Mouse (Mus musculus) mature B cell (primary cell): ENCODE data around the gene Timm50.

Experiments
- in situ Hi-C: fragments of 300-500 bp; cut with MboI; formaldehyde crosslinking; loops from 2 replicates; pipeline ENCODE4 v1.14.3; 2019

Timm50 gene

DNA sequence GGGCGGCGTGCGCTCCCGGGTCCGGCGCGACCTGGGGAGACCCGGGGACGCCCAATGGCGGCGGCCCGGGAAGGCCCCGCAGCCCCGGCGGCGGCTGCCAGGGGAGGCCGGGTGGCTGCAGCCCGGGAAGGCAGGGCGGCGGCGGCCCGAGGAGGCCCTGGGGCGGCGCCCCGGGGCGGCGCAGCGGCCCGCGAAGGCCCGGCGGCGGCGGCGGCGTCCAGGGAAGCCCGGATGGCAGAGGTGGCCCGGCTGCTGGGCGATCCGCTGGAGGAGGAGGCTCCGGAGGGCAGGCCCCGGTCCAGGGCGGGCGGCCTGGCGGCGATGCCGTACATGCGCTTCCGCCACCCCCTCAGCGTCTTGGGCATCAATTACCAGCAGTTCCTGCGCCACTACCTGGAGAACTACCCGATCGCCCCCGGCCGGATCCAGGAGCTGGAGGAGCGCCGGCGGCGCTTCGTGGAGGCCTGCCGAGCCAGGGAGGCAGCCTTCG is 43.8 kb downstream of the Timm50 start:
- in situ Hi-C loops: no loop called here

DNA sequence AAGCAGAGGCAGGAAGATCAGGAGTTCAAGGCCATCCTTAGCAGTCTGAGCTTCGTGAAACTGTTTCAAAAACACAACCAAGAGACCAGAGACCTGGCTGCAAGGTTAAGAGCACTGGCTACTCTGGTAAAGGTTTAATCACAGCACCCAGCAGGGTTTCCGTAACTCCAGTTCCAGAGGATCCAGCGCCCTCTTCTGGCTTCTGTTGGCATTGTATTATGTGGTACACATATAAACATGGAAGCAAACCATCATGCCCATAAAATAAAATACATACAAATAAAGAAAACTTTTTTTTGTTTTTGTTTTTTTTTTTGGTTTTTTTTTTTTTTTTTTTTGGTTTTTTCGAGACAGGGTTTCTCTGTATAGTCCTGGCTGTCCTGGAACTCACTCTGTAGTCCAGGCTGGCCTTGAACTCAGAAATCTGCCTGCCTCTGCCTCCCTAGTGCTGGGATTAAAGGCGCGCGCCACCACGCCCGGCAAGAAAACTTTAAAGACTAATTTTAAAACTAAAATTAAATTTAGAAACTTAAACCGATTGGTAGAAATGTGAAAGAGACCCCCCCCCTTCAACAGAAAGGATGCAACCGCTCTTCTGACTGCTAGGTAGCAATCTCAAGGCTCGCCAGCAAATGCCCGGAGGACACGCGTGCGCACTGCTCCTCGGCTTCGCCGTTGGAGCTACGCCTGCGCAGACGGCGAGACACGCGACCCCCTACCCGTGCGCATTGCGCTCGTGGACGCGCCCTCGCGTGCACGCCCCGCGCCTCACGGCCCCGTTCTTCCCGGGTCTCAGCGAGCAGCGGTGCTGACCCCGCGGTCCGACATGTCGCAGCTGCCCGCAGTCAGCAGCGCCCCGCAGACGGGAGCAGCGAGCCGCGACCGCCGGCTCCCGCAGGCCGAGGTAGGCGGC is 44.5 kb downstream of the Timm50 start, which contains the start of gene Eid2:
TSS of gene Eid2 (plus strand) at position 753 of the 913 bp plus-strand sequence.
- in situ Hi-C loops: no loop called here

DNA sequence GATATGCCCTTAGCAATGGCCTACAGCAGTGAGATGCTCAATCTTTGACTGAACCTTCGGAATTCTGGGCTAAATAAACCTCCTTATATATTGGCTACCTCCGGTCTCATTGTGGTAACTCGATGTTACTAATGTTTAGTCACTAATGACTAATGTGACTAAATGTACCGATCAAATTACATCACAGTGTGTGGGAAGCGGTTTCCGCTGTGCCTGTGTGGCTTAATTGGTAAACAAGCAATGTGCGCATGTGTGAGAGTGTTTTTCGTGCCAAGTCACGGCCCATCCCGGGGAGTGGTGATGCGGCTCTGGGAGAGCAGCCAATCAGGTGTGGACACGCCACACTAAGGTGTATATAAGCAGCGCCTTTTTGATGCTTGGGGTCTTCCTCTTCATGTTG is 46.5 kb downstream of the Timm50 start:
- in situ Hi-C loops: no loop called here

DNA sequence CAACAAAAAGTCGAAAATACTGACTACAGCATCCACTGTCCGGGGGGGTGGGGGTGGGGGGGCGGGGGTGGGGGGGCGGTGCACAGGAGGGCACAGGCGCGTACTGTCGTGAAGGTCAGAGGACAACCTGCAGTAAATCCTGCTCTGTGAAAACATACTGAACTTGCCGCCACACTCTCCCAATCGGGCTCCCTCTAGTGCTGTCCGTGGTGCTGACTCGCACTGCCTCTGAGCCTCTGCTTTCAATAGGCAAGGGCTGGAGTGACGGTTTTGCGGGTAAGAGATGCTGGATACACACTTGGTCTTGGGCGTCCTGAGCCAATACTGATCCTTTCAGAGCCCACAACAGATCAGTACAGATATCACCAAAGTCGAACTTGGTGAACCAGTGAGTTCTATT is 48.1 kb downstream of the Timm50 start:
- in situ Hi-C loops: no loop called here

DNA sequence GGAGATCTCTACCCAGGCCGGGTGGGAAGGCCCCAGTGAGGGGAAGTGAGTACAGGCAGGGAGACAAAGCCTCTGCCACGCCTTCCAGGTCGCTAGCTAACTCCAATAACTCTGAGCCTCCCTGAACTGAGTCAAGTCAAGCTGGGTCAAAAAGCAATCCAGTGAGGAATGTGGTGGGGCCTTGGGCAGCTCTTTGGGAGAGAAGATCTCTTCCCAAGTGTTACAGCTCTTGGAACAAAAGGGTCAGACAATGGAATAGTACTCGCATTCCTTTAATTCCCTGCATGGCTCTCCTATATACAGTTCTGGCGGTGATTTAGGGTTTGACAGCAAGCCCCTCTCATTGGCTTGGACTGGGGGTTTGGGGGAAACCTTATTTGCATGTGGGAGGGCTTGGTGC is 49.0 kb downstream of the Timm50 start:
- in situ Hi-C loops: no loop called here
